Mouse (Mus musculus): ENCODE measurements around the gene Rabep1. TPM values are rescaled to one million over a fixed set of nuclear protein-coding genes. Genes with fewer than 3 reads are reported as not detected.

Rabep1 gene
- total and polyA plus RNA-seq, 2 experiments: 3.5 to 29.1 TPM

GRCm38 (mm10) chr11:70811471-70812240 lies 32.9 kb upstream of the Rabep1 start:
- Histone ChIP-seq H3K4me3 (ENCODE audit: insufficient read depth, low read depth, low read length) (no peak overlapping the region), H3K4me1 (ENCODE audit: control insufficient read depth, insufficient read depth, low read length) (peaks cover 1% of the 10 kb centered on the region; the same call in 1 of the 2 replicates), H3K79me2 (ENCODE audit: control insufficient read depth, insufficient read depth, low read length) (no peaks in the 10 kb centered on the region), H3K27me3 (ENCODE audit: control insufficient read depth, insufficient read depth, low read length) (no peaks in the 10 kb centered on the region), H3K27ac (replicated peaks; ENCODE audit: insufficient read depth, low read depth, low read length) (no peak overlapping the region; the same call in 1 of the 2 replicates), H3K36me3 (ENCODE audit: control insufficient read depth, insufficient read depth, low read length) (no peaks in the 10 kb centered on the region), H3K9ac (ENCODE audit: low read depth, low read length) (no peak overlapping the region)
- WGBS: 78% methylated on average over 13 of the region's 13 CpGs
- no peak for TF ChIP-seq POLR2A (IDR thresholded peaks at IDR 0.05; ENCODE audit: extremely low read depth, insufficient read depth, low read length)
- no peak for TF ChIP-seq CTCF (IDR thresholded peaks at IDR 0.05; ENCODE audit: low read depth, low read length)
- no peak for DNase-seq (ENCODE audit: extremely low read depth, low read depth, low spot score)

DNA sequence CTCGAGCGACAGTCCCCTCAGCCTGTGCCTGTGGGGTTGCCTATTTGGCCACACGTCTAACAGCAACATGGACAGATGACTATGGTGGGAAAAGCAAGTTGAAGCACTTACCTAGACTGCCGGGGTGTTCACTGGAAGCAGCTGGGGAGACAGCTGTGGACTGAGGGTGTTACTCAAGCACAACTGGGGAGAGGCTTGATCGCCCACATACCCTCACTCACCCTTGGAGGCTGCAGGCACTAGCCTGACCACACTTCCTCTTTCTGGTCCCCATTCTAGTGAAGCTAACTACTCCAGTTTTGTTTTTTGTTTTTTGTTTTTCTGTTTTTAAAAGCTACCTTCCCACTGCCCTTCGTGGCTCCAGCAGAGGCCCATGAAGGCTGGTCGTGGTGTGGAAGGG lies 32.2 kb upstream of the Rabep1 start, which contains the start of gene Scimp:
Gene Scimp (minus strand): TSS at position 222 of the 400 bp plus-strand sequence.
- Histone ChIP-seq H3K27ac (replicated peaks; ENCODE audit: insufficient read depth, low read depth, low read length) (no peak within 1 kb of the TSS; the same call in 1 of the 2 replicates), H3K79me2 (ENCODE audit: control insufficient read depth, insufficient read depth, low read length) (no peaks in the 10 kb centered on the region), H3K4me3 (ENCODE audit: insufficient read depth, low read depth, low read length) (no peak within 1 kb of the TSS), H3K9ac (ENCODE audit: low read depth, low read length) (no peak within 1 kb of the TSS), H3K27me3 (ENCODE audit: control insufficient read depth, insufficient read depth, low read length) (no peaks in the 10 kb centered on the region), H3K4me1 (ENCODE audit: control insufficient read depth, insufficient read depth, low read length) (peaks cover 1% of the 10 kb centered on the region; the same call in 1 of the 2 replicates), H3K36me3 (ENCODE audit: control insufficient read depth, insufficient read depth, low read length) (no peaks in the 10 kb centered on the region)
- TF ChIP-seq CTCF (IDR thresholded peaks at IDR 0.05; ENCODE audit: low read depth, low read length): no peak
- no peak for TF ChIP-seq POLR2A (IDR thresholded peaks at IDR 0.05; ENCODE audit: extremely low read depth, insufficient read depth, low read length)
- no peak for DNase-seq (ENCODE audit: extremely low read depth, low read depth, low spot score)
- 83% methylated on average over 7 of the region's 7 CpGs for whole genome bisulfite sequencing

DNA sequence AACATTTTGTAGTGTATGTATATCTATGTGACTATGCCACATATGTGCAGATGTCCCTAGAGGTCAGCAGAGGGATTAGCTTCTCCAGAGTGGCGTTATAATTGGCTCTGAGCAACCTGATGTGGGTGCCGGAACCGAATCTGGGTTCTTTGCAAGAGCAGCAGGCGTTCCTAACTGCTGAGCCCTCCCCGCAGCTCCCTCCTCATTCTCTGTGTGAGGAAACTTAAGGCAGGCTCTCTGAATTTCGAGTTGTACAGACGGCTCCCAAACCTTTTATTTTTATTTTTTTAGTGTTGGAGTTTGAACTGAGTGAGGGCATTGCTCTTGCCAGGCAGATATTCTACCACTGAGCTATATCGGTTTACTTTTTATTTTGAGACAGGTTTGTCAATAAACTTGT lies 29.5 kb upstream of the Rabep1 start:
- TF ChIP-seq POLR2A (IDR thresholded peaks at IDR 0.05; ENCODE audit: extremely low read depth, insufficient read depth, low read length) (no peak), CTCF (IDR thresholded peaks at IDR 0.05; ENCODE audit: low read depth, low read length) (no peak)
- Histone ChIP-seq H3K36me3 (ENCODE audit: control insufficient read depth, insufficient read depth, low read length) (no peaks in the 10 kb centered on the region), H3K27ac (replicated peaks; ENCODE audit: insufficient read depth, low read depth, low read length) (no peak overlapping the region), H3K4me3 (ENCODE audit: insufficient read depth, low read depth, low read length) (no peak overlapping the region), H3K9ac (ENCODE audit: low read depth, low read length) (no peak overlapping the region), H3K27me3 (ENCODE audit: control insufficient read depth, insufficient read depth, low read length) (no peaks in the 10 kb centered on the region), H3K4me1 (ENCODE audit: control insufficient read depth, insufficient read depth, low read length) (peaks cover 1% of the 10 kb centered on the region; the same call in 1 of the 2 replicates), H3K79me2 (ENCODE audit: control insufficient read depth, insufficient read depth, low read length) (no peaks in the 10 kb centered on the region)
- WGBS: 72% methylated on average over 8 of the region's 8 CpGs
- DNase-seq (ENCODE audit: extremely low read depth, low read depth, low spot score): no peak

DNA sequence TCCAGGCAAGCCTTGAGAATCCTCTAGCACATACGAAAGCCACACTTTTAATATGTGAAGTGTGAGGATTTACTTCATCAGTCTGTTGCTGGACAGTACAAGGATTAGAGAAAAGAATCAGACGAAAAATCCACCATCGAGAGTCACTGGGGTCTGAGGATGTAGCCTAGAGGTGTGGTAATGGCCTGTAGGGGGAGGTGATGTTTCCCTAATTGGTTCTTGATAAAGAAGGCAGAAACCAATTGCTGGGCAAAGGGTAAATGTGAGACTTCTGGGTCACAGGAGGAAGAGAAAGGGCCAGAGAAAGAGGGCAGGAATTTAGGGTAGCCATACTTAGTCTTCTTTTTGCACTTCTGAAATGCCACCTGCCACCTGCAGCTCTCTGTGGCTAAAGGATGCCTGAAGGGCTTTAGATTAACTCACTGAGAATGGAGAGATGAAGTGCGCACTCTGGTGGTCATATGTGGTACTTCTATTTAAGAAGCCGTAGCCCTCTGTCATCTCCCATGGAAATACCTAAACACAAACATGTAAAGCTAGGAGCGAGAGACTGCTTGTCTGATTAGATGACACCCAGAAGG lies 29.0 kb upstream of the Rabep1 start:
- H3K79me2 ChIP-seq (ENCODE audit: control insufficient read depth, insufficient read depth, low read length): no peaks in the 10 kb centered on the region
- peaks cover 1% of the 10 kb centered on the region; the same call in 1 of the 2 replicates for H3K4me1 ChIP-seq (ENCODE audit: control insufficient read depth, insufficient read depth, low read length)
- H3K4me3 ChIP-seq (ENCODE audit: insufficient read depth, low read depth, low read length): no peak overlapping the region
- H3K9ac ChIP-seq (ENCODE audit: low read depth, low read length): no peak overlapping the region
- peak; percentile 55 for TF ChIP-seq CTCF (IDR thresholded peaks at IDR 0.05; ENCODE audit: low read depth, low read length)
- no peak for TF ChIP-seq POLR2A (IDR thresholded peaks at IDR 0.05; ENCODE audit: extremely low read depth, insufficient read depth, low read length)
- no peak overlapping the region for H3K27ac ChIP-seq (replicated peaks; ENCODE audit: insufficient read depth, low read depth, low read length)
- H3K36me3 ChIP-seq (ENCODE audit: control insufficient read depth, insufficient read depth, low read length): no peaks in the 10 kb centered on the region
- 18% methylated on average over 6 of the region's 6 CpGs for WGBS
- peak; percentile 62 for DNase-seq (ENCODE audit: extremely low read depth, low read depth, low spot score)
- no peaks in the 10 kb centered on the region for H3K27me3 ChIP-seq (ENCODE audit: control insufficient read depth, insufficient read depth, low read length)

DNA sequence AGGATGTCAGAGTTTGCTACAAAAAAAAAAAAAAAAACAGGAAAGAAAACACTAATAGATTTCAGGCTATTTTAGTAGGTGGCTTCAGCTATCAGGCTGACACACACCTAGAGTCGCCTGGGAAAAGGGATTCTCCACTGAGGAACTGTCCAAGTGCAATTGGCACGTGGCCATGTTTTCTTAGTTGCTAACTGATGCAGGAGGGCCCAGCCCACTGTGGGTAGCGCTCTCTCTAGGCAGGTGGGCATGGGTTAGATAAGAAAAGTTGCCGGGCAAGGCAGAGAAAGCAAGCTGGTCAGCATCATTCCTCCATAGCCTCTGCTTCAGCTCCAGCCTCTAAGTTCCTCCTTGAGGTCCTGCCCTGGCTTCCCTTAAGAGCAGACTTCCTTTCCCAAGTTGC lies 27.8 kb upstream of the Rabep1 start:
- Histone ChIP-seq H3K9ac (ENCODE audit: low read depth, low read length) (no peak overlapping the region), H3K27ac (replicated peaks; ENCODE audit: insufficient read depth, low read depth, low read length) (no peak overlapping the region), H3K79me2 (ENCODE audit: control insufficient read depth, insufficient read depth, low read length) (no peaks in the 10 kb centered on the region), H3K4me3 (ENCODE audit: insufficient read depth, low read depth, low read length) (no peak overlapping the region), H3K27me3 (ENCODE audit: control insufficient read depth, insufficient read depth, low read length) (no peaks in the 10 kb centered on the region), H3K4me1 (ENCODE audit: control insufficient read depth, insufficient read depth, low read length) (peaks cover 1% of the 10 kb centered on the region; the same call in 1 of the 2 replicates), H3K36me3 (ENCODE audit: control insufficient read depth, insufficient read depth, low read length) (no peaks in the 10 kb centered on the region)
- DNase-seq (ENCODE audit: extremely low read depth, low read depth, low spot score): no peak
- TF ChIP-seq CTCF (IDR thresholded peaks at IDR 0.05; ENCODE audit: low read depth, low read length): no peak
- TF ChIP-seq POLR2A (IDR thresholded peaks at IDR 0.05; ENCODE audit: extremely low read depth, insufficient read depth, low read length): no peak
- 64% methylated on average over 4 of the region's 4 CpGs for WGBS
